Mouse (Mus musculus): Measurements from ENCODE around the gene Mpv17l2.

The Mpv17l2 gene

DNA sequence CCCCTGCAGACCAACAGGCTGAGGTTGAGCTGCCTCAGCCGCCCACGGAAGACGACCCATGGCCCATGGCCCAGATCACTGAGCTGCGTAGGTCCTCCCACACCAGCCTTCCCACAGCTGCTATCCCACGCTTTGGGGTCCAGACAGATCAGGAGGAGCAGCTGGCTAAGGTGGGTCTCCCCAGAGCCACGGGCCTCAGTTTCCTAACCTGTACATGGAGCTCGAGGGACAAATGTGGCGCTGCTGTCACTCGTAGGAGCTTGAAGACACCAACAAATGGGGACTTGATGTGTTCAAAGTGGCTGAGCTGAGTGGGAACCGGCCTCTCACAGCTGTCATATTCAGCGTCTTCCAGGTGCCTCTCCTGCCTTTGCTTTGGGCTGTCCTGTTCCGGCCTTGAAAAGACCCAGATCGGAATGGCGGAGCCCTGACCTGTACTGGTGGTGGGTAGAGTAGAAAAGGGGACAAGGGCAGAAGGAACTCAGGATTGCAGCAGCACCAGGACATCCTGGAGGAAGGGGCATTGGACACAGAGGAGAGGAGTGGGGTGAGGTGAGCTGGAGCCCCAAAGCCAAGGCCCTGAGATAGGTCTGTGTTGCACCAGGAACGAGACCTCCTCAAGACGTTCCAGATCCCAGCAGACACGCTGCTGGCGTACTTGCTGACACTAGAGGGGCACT is 13.4 kb downstream of the Mpv17l2 start:
- Histone ChIP-seq H3K36me3 (ENCODE audit: insufficient read depth, low read length) (no peaks in the 10 kb centered on the region), H3K9me3 (ENCODE audit: low read length) (no peaks in the 10 kb centered on the region), H3K4me1 (replicated peaks; ENCODE audit: low read depth, low read length) (peaks cover 73% of the 10 kb centered on the region), H3K4me3 (replicated peaks; ENCODE audit: low read length) (peak overlapping the region; percentile 46), H3K27me3 (ENCODE audit: insufficient read depth, low read length) (peaks cover 76% of the 10 kb centered on the region)
- TF ChIP-seq POU5F1 (IDR thresholded peaks at IDR 0.05; ENCODE audit: borderline replicate concordance, low read length) (no peak), CTCF (conservative IDR thresholded peaks at IDR 0.05; ENCODE audit: low read length) (no peak), NANOG (IDR thresholded peaks at IDR 0.05; ENCODE audit: borderline replicate concordance, low read length) (no peak)

DNA sequence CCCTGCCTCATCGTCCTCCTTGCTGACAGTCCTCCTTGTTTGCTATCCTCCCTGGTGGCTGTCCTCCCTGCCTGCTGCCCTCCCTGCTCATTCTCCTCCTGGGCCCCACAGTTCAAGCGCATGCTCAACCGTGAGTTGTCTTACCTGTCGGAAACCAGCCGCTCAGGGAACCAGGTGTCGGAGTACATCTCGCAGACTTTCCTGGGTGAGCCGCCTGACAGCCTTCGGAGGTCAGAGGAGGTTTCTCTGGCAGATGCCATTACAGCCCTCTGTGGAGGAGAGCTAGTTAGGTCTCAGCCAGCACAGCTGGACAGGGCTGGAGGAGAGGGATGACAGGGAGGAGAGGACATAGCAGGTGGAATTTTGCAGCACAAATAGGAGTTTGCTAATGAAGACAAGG is 14.1 kb downstream of the Mpv17l2 start:
- H3K4me3 ChIP-seq (replicated peaks; ENCODE audit: low read length): no peak overlapping the region
- H3K4me1 ChIP-seq (replicated peaks; ENCODE audit: low read depth, low read length): peaks cover 76% of the 10 kb centered on the region
- TF ChIP-seq NANOG (IDR thresholded peaks at IDR 0.05; ENCODE audit: borderline replicate concordance, low read length) (no peak), POU5F1 (IDR thresholded peaks at IDR 0.05; ENCODE audit: borderline replicate concordance, low read length) (no peak), CTCF (conservative IDR thresholded peaks at IDR 0.05; ENCODE audit: low read length) (no peak)
- H3K36me3 ChIP-seq (ENCODE audit: insufficient read depth, low read length): no peaks in the 10 kb centered on the region
- peaks cover 83% of the 10 kb centered on the region for H3K27me3 ChIP-seq (ENCODE audit: insufficient read depth, low read length)
- no peaks in the 10 kb centered on the region for H3K9me3 ChIP-seq (ENCODE audit: low read length)

DNA sequence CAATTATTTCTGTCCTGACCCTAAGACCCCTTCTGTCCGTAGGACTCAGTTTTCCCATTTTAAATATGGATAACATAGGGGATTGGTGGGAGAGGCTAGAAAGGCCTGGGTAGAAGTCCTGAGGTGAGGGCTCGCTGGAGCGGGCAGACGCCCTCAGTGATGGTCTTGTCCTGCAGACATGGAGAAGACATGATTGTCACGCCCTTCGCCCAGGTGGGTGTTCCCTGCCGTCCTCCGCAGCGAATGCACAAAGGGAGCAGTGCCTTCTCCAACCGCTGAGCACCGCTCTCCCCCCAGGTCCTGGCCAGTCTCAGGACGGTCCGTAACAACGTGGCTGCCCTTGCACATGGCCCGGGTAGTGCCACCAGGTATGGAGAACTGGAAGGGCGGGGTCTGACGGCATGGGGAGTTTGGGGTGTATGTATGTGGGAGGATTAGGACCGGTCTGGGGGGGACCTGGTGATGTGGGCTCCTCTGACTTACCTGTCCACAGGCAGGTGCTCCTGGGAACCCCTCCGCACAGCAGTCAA is 15.0 kb downstream of the Mpv17l2 start:
- Histone ChIP-seq H3K9me3 (ENCODE audit: low read length) (no peaks in the 10 kb centered on the region), H3K4me3 (replicated peaks; ENCODE audit: low read length) (no peak overlapping the region), H3K4me1 (replicated peaks; ENCODE audit: low read depth, low read length) (peaks cover 78% of the 10 kb centered on the region), H3K27me3 (ENCODE audit: insufficient read depth, low read length) (peaks cover 90% of the 10 kb centered on the region), H3K36me3 (ENCODE audit: insufficient read depth, low read length) (no peaks in the 10 kb centered on the region)
- no peak for TF ChIP-seq CTCF (conservative IDR thresholded peaks at IDR 0.05; ENCODE audit: low read length)

DNA sequence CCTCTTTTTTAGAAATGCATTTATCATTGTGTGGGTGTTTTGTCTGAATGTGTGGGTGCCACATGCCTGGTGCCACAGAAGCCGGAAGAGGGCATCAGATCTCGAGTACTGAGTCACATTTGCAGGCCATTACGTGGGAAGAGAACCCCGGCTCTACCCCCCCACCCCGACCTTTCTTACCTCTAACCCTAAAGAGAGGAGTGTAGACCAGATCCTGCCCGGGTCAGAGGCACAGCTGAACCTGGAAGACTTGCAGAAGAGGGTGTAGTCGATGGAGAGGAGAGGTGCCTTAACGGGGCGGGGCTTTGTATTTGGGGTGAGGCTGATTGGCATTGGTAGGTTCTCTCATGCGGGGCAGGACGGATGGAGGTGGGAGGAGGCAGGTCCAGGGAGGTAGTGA is 15.9 kb downstream of the Mpv17l2 start:
- Histone ChIP-seq H3K4me3 (replicated peaks; ENCODE audit: low read length) (peak overlapping the region; percentile 10; the same call in 1 of the 2 replicates), H3K4me1 (replicated peaks; ENCODE audit: low read depth, low read length) (peaks cover 78% of the 10 kb centered on the region), H3K9me3 (ENCODE audit: low read length) (no peaks in the 10 kb centered on the region), H3K27me3 (ENCODE audit: insufficient read depth, low read length) (peaks cover 90% of the 10 kb centered on the region), H3K36me3 (ENCODE audit: insufficient read depth, low read length) (no peaks in the 10 kb centered on the region)
- no peak for TF ChIP-seq CTCF (conservative IDR thresholded peaks at IDR 0.05; ENCODE audit: low read length)
- TF ChIP-seq NANOG (IDR thresholded peaks at IDR 0.05; ENCODE audit: borderline replicate concordance, low read length): no peak
- no peak for TF ChIP-seq POU5F1 (IDR thresholded peaks at IDR 0.05; ENCODE audit: borderline replicate concordance, low read length)

DNA sequence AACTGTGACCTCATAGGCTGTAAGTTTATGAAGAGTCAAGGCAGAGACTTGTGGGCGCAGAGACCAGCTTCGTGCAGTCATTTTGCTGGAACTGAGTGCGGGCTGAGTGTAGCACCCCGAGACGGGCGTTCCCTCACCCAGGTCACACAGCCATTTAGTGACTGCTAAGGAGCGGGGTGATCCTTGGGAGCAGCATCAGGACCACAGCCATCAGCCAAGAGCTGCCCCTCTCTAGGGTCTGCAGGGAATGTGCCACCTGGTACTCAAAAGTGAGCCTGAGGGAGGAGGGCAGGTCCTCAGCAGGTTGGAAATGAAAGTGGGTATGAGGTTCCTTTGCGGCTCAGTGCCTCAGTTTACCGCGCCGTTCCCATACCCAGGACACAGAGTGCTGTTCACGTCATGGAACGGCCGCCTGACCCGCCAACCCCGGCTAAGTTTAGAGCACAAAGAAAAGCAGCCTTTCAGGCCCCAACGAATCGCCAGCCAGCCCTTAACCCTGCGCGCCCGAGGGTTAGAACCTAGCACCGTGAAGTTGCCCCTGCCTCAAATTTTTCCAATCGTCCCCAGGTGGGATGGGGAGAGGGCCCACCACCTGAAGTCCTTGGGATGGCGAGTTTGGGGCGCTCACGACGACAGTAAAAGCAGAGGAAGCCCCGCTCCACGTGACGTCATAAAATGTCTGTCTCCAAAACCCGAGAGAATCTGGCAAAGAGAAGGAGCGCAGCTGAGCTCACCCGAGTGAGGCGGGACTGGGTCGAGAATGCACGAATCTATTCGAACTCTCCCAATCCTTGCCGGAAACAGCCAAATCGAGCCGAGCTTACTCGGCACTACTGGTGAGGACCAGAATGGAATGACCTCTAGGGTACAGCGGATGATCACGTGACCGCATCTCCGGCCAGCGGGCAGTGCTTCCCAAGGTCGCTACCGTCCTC is 16.8 kb downstream of the Mpv17l2 start:
- H3K4me1 ChIP-seq (replicated peaks; ENCODE audit: low read depth, low read length): peaks cover 72% of the 10 kb centered on the region
- no peaks in the 10 kb centered on the region for H3K36me3 ChIP-seq (ENCODE audit: insufficient read depth, low read length)
- TF ChIP-seq NANOG (IDR thresholded peaks at IDR 0.05; ENCODE audit: borderline replicate concordance, low read length) (no peak), CTCF (conservative IDR thresholded peaks at IDR 0.05; ENCODE audit: low read length) (no peak), POU5F1 (IDR thresholded peaks at IDR 0.05; ENCODE audit: borderline replicate concordance, low read length) (no peak)
- peak overlapping the region; percentile 77 for H3K4me3 ChIP-seq (replicated peaks; ENCODE audit: low read length)
- no peaks in the 10 kb centered on the region for H3K9me3 ChIP-seq (ENCODE audit: low read length)
- peaks cover 84% of the 10 kb centered on the region for H3K27me3 ChIP-seq (ENCODE audit: insufficient read depth, low read length)

DNA sequence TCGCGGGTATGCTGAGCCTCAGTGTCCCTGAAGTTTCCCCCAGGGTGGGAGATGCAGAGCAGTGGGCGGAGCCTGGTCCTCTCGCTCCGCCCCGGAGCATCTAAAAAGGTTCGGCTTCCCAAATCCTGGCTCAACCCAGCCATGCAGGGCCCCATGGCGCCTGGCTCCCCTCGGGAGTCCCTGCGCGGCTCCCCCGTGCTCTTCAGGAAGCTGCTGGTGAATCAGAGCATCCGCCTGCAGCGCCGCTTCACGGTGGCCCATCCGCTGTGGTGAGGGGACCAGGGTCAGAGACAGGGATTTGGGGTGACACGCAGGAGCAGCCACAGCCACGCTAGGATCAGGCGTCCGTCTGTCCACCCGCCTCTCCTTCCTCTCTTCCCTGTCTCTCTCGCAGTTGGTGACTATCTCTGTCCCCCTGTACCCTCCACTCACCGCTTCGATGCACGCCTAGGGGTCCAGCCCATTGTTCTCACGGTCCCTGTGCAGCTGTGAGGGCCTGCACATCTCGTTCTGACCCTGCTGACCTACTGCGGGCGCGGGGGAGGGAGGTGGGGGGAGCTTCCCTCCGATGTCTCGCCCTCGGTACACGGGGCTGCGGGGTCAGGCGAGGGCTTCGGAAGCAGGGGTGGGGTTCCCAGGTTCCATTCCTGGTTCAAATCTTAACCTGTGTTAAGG is 17.6 kb downstream of the Mpv17l2 start:
- Histone ChIP-seq H3K27me3 (ENCODE audit: insufficient read depth, low read length) (peaks cover 82% of the 10 kb centered on the region), H3K4me3 (replicated peaks; ENCODE audit: low read length) (peak overlapping the region; percentile 77), H3K36me3 (ENCODE audit: insufficient read depth, low read length) (no peaks in the 10 kb centered on the region), H3K4me1 (replicated peaks; ENCODE audit: low read depth, low read length) (peaks cover 64% of the 10 kb centered on the region), H3K9me3 (ENCODE audit: low read length) (no peaks in the 10 kb centered on the region)
- TF ChIP-seq NANOG (IDR thresholded peaks at IDR 0.05; ENCODE audit: borderline replicate concordance, low read length): no peak
- no peak for TF ChIP-seq POU5F1 (IDR thresholded peaks at IDR 0.05; ENCODE audit: borderline replicate concordance, low read length)
- TF ChIP-seq CTCF (conservative IDR thresholded peaks at IDR 0.05; ENCODE audit: low read length): no peak

DNA sequence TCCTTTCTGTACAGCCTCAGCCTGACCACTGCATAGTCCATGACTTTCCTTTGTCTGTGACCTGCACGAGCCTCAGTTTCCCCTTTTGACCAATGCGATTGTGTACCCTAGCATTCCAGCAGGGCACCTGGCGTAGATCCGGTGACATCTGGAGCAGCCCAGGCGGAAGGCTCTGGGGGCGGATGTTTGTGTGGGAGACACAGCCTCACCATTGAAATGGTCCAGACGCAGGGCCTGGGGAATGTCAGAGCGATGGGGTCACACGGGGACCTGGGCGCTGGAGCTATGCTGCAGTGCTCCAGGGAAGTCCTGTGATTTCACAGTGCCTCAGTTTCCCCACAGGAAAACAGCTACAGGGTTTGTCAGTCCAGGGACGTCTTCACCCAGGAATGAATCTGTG is 18.6 kb downstream of the Mpv17l2 start:
- Histone ChIP-seq H3K4me3 (replicated peaks; ENCODE audit: low read length) (no peak overlapping the region), H3K4me1 (replicated peaks; ENCODE audit: low read depth, low read length) (peaks cover 54% of the 10 kb centered on the region), H3K9me3 (ENCODE audit: low read length) (no peaks in the 10 kb centered on the region), H3K27me3 (ENCODE audit: insufficient read depth, low read length) (peaks cover 75% of the 10 kb centered on the region), H3K36me3 (ENCODE audit: insufficient read depth, low read length) (no peaks in the 10 kb centered on the region)
- TF ChIP-seq NANOG (IDR thresholded peaks at IDR 0.05; ENCODE audit: borderline replicate concordance, low read length) (no peak), CTCF (conservative IDR thresholded peaks at IDR 0.05; ENCODE audit: low read length) (no peak), POU5F1 (IDR thresholded peaks at IDR 0.05; ENCODE audit: borderline replicate concordance, low read length) (no peak)

DNA sequence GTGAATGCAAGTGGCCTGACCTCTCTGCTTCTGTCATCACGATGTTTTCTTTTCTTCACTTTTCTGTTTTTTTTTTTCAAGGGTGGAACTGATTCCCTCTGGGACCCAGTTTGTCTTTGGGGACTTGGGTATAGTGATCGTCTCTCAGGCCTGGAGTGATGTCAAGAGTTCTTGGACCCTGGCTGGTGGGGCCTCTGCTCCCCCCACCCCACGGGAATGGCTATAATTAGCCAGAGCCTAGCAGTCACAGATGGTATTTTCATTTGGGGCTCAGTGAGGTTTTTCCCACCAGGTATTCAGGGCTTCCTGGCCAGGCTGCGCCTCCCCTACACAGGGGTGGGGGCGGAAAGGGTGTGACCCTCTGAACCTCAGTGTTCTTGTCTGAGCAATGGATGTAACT is 19.1 kb downstream of the Mpv17l2 start:
- no peak overlapping the region for H3K4me3 ChIP-seq (replicated peaks; ENCODE audit: low read length)
- H3K4me1 ChIP-seq (replicated peaks; ENCODE audit: low read depth, low read length): peaks cover 51% of the 10 kb centered on the region
- TF ChIP-seq NANOG (IDR thresholded peaks at IDR 0.05; ENCODE audit: borderline replicate concordance, low read length) (no peak), POU5F1 (IDR thresholded peaks at IDR 0.05; ENCODE audit: borderline replicate concordance, low read length) (no peak), CTCF (conservative IDR thresholded peaks at IDR 0.05; ENCODE audit: low read length) (no peak)
- H3K36me3 ChIP-seq (ENCODE audit: insufficient read depth, low read length): no peaks in the 10 kb centered on the region
- peaks cover 70% of the 10 kb centered on the region for H3K27me3 ChIP-seq (ENCODE audit: insufficient read depth, low read length)
- H3K9me3 ChIP-seq (ENCODE audit: low read length): no peaks in the 10 kb centered on the region

Measured in E14TG2a.4 (cell line).